Mouse (Mus musculus) stomach, postnatal 0 days (tissue): ENCODE data around the gene Zfp593. TPM values are rescaled to one million over a fixed set of nuclear protein-coding genes. Genes with fewer than 3 reads are reported as not detected.

Source experiments
- ATAC-seq: fragments of 200-750 bp; cut with Nextera tagmentation; 2 replicates; pipeline ENCODE4 v1.8.0; 2017; ENCODE audit not compliant: low FRiP score, low TSS enrichment
- DNase-seq: peaks from one replicate; pipeline ENCODE4 v3.0.0-alpha.2; 2016; ENCODE audit warnings: low spot score
- H3K27ac ChIP-seq: fragments of 300-500 bp; sonication (generic); replicated peaks from 2 replicates; pipeline ENCODE4 v1.5.1; 2014; ENCODE audit warnings: mild to moderate bottlenecking, control low read depth
- H3K27me3 ChIP-seq: fragments of 300-500 bp; sonication (generic); 2 replicates; pipeline ENCODE4 v1.6.1; 2014; ENCODE audit warnings: low read length; ENCODE audit not compliant: control insufficient read depth, insufficient read depth
- H3K36me3 ChIP-seq: fragments of 300-500 bp; sonication (generic); 2 replicates; pipeline ENCODE4 v1.6.1; 2014; ENCODE audit warnings: low read length, mixed read lengths; ENCODE audit not compliant: control insufficient read depth, insufficient read depth
- H3K4me1 ChIP-seq: fragments of 300-500 bp; sonication (generic); replicated peaks from 2 replicates; pipeline ENCODE4 v1.6.1; 2014; ENCODE audit warnings: antibody characterized with exemption; ENCODE audit not compliant: control insufficient read depth, insufficient read depth
- H3K4me2 ChIP-seq: fragments of 300-500 bp; sonication (generic); replicated peaks from 2 replicates; pipeline ENCODE4 v1.6.1; 2014; ENCODE audit warnings: low read depth, mild to moderate bottlenecking, control low read depth, moderate library complexity
- H3K4me3 ChIP-seq: fragments of 300-500 bp; sonication (generic); 2 replicates; pipeline ENCODE4 v1.5.1; 2014; ENCODE audit warnings: low read depth, low read length, control low read depth
- H3K9ac ChIP-seq: fragments of 300-500 bp; sonication (generic); 2 replicates; pipeline ENCODE4 v1.6.1; 2014; ENCODE audit warnings: mild to moderate bottlenecking, low read length, control low read depth, mixed read lengths
- H3K9me3 ChIP-seq: fragments of 300-500 bp; sonication (generic); 2 replicates; pipeline ENCODE4 v1.6.1; 2016; ENCODE audit warnings: low read length; ENCODE audit not compliant: control insufficient read depth
- CTCF ChIP-seq: IDR thresholded peaks from 2 replicates; pipeline ENCODE4 v1.5.1; 2016; ENCODE audit warnings: antibody characterized with exemption, low read depth, mild to moderate bottlenecking, moderate library complexity
- EP300 ChIP-seq: optimal IDR thresholded peaks from 2 replicates; pipeline ENCODE3; 2016; ENCODE audit warnings: antibody characterized with exemption
- WGBS: fragments of 180-500 bp; shearing (Covaris S2); extraction: QIAGEN DNeasy Blood & Tissue Kit; methylation state at CpG from one replicate; pipeline ENCODE4 v1.1.7; 2014; 5-methylcytosine and 5-hydroxymethylcytosine counted together
- polyA plus RNA-seq: library from polyadenylated mRNA; unstranded; fragments of >200 nt; fragmentation: Nextera tagmentation; extraction: Ambion mirVana; gene quantifications from 2 replicates; pipeline ENCODE4 v1.2.1, GENCODE M21; 2015

Zfp593 gene
- 12.1 and 12.6 TPM in 2 replicates for polyA plus RNA-seq

DNA sequence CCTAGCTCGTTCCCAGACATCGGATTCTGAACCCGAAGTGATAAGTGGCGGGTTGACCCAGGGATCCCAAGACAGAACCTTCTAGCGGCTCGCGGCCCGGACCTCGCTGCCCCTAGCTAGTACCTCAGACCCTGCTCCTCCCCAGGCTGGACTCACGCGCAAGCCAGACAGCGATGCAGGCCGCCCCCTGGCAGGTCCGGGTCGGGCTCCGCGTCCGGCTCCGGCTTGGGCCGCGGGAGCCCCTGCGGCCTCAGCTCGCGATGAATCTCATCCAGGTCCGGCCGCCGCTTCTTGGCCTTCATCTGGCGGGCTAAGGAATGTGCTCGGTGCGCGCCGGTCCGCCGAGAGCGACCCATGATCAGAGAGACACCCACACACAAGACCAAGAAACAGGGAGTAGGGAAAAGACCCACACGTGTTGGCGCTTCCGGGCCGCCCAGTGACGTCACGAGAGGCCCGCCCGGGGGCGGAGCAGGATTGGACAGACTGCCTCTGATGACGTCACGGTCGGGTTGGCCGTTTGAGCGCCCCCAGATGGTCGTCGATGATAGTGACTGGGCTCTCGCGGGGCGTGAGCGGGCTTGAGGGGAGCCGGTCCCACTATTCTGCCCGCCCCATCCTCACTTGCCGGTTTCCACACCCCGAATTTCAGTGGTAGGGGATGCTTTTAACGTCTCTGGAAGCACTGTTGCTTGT is at the start of gene Zfp593:
Zfp593 (minus strand) TSS at position 445 of the 696 bp plus-strand sequence.
- H3K27ac ChIP-seq = 0 out of 2 replicates have a peak within 1 kb of the TSS, but pooled peaks have one; percentile 18
- H3K4me1 ChIP-seq = peaks cover 3% of the 10 kb centered on the region; the same call in 1 of the 2 replicates
- H3K4me3 ChIP-seq = peak within 1 kb of the TSS; percentile 75
- H3K36me3 ChIP-seq = no peaks in the 10 kb centered on the region
- WGBS = under 1% methylated on average over 60 of the region's 60 CpGs
- peak within 1 kb of the TSS; percentile 80 for H3K9ac ChIP-seq
- no peaks in the 10 kb centered on the region; the same call in 1 of the 2 replicates for H3K27me3 ChIP-seq
- peak; percentile 88 for TF ChIP-seq CTCF
- TF ChIP-seq EP300 = no peak
- peak within 1 kb of the TSS; percentile 96 for H3K4me2 ChIP-seq
- no peaks in the 10 kb centered on the region for H3K9me3 ChIP-seq
- peak; percentile 81 for ATAC-seq
- DNase-seq = peak; percentile 96

DNA sequence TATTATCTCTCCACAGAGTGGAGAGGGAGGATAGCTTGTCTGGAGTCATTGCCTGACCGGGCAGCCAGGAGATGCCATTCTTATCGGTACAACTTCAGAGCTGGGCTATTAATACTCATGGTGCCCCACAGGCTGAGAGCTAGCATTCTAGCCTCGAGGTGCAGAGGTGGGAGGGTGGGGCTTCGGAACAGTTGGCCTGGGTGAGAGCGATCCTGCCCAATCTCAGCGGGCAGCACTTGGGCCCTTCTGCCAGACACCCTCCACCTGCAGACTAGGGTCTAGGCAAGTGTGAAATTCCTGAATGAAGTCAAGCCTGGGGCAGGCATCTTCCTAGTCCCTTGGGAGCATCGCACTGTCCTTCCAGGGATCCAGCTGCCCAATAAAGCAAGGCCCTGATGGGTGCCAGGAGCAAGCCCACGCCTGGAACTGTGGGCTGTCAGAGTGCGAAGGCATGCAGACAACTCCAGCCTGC is 48.3 kb upstream of the Zfp593 start:
- H3K4me3 ChIP-seq = no peak overlapping the region
- no peak for DNase-seq
- 55% methylated on average over 9 of the region's 9 CpGs for WGBS
- no peaks in the 10 kb centered on the region for H3K9me3 ChIP-seq
- no peak for TF ChIP-seq CTCF
- TF ChIP-seq EP300 = no peak
- H3K27me3 ChIP-seq = no peaks in the 10 kb centered on the region
- no peak overlapping the region for H3K4me2 ChIP-seq
- H3K9ac ChIP-seq = no peak overlapping the region
- no peak for ATAC-seq
- H3K27ac ChIP-seq = no peak overlapping the region
- H3K4me1 ChIP-seq = 0 out of 2 replicates have a peak, but pooled peaks cover 1% of the 10 kb centered on the region
- no peaks in the 10 kb centered on the region for H3K36me3 ChIP-seq

DNA sequence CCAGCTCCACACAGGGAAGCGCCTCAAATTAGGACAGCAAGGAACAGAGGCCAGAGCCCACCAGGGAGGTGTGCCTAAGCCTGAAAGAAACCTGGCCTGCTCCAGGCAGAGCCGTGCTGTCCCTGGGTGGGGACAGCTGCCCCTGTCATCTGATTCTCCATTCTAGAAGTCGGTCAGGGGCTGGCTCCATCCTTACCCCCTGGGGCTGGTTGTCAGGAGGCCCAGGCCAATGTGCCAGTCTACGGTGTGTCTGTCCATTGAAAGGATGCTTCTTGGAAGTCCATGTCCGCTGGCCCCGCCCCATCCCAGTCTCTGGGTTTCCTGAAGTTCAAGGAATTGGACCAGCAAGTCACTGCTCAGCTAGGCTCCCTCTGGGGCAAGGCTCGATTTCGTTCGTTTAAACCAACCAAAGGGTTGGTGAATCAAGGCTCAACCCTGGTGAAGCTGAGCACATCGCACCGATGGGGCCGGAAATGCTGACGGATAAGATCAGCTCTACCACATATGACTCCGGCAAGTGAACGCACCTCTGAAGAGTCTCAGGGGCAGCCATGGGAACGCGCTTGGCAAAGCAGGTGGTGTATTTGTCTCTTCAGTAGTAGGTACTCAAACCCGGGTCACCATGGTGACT is 47.8 kb upstream of the Zfp593 start:
- H3K9ac ChIP-seq = no peak overlapping the region
- WGBS = 69% methylated on average over 18 of the region's 18 CpGs

GRCm38 (mm10) chr4:134292067-134292466 is 46.7 kb upstream of the Zfp593 start:
- WGBS = 14% methylated on average over 7 of the region's 7 CpGs
- Histone ChIP-seq H3K9ac (no peak overlapping the region), H3K4me3 (no peak overlapping the region), H3K4me2 (no peak overlapping the region), H3K27ac (no peak overlapping the region), H3K27me3 (no peaks in the 10 kb centered on the region), H3K36me3 (no peaks in the 10 kb centered on the region), H3K9me3 (no peaks in the 10 kb centered on the region), H3K4me1 (0 out of 2 replicates have a peak, but pooled peaks cover 3% of the 10 kb centered on the region)
- DNase-seq (peak; percentile 88), ATAC-seq (no peak)
- TF ChIP-seq CTCF = peak; percentile 95
- no peak for TF ChIP-seq EP300

More for the DNA sequence above, 47.8 kb upstream of the Zfp593 start:
- no peaks in the 10 kb centered on the region for H3K9me3 ChIP-seq
- TF ChIP-seq CTCF = no peak
- TF ChIP-seq EP300 = no peak
- H3K27ac ChIP-seq = no peak overlapping the region
- DNase-seq (no peak), ATAC-seq (no peak)
- H3K27me3 ChIP-seq = no peaks in the 10 kb centered on the region
- no peak overlapping the region for H3K4me3 ChIP-seq
- H3K4me2 ChIP-seq = no peak overlapping the region
- H3K36me3 ChIP-seq = no peaks in the 10 kb centered on the region
- 0 out of 2 replicates have a peak, but pooled peaks cover 3% of the 10 kb centered on the region for H3K4me1 ChIP-seq

DNA sequence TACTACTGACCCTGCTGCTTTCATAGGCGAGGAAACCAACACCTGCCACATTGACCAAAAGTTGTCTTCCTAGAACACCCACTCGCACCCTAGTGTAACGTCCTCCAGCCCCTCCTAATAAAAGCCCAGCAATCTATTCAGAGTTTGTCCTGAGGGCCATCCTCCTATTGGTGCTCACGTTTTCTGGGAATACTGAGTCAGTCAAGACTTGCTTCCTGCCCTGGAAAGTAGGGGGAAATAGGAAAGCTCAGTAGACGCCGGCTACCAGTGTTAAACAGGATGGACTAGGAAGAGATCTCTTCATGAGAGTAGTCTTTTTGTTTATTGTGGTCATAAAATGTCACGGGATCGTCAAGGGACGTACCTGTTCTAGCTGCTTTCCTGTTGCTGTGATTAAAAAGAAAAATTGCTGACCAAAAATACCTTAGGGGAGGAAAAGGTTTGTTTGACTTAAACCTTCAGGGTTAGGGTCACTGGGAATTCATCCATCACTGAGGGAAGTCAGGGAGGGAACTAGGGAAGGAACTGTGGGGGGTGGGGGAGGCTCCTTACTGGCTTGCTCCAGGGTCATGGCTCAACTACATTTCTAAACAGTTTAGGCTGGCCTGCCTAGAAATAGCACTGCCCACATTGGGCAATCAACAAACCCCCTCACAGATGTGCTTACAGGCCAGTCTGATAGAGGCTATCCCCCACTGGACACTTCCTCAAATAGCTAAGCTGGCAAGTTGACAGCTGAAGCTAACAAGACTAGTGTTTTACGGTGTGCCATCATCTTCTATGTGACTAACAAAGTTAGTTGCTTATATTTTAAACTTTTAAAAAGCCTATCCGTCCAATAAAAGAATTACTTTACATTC is 43.2 kb upstream of the Zfp593 start:
- DNase-seq = no peak
- H3K27me3 ChIP-seq = no peaks in the 10 kb centered on the region
- peak overlapping the region; percentile 82 for H3K4me2 ChIP-seq
- TF ChIP-seq CTCF = no peak
- no peak for TF ChIP-seq EP300
- WGBS = 20% methylated on average over 11 of the region's 11 CpGs
- 0 out of 2 replicates have a peak, but pooled peaks cover 3% of the 10 kb centered on the region for H3K4me1 ChIP-seq
- H3K9ac ChIP-seq = peak overlapping the region; percentile 97
- peak overlapping the region; percentile 95; the same call in 1 of the 2 replicates for H3K4me3 ChIP-seq
- no peak for ATAC-seq
- no peaks in the 10 kb centered on the region for H3K36me3 ChIP-seq
- H3K9me3 ChIP-seq = no peaks in the 10 kb centered on the region
- no peak overlapping the region; the same call in 1 of the 2 replicates for H3K27ac ChIP-seq
